Mouse (Mus musculus) embryonic facial prominence, embryonic 10.5 days (tissue): ENCODE results near the gene Nfix. TPM values are rescaled to one million over a fixed set of nuclear protein-coding genes. Genes with fewer than 3 reads are reported as not detected.

ENCODE experiments used
- DNase-seq: peaks from one replicate; pipeline ENCODE4 v3.0.0-alpha.2; 2017; ENCODE audit warnings: low spot score
- H3K27ac ChIP-seq: fragments of 300-500 bp; sonication (generic); replicated peaks from 2 replicates; pipeline ENCODE4 v1.5.1; 2016; ENCODE audit warnings: mild to moderate bottlenecking
- H3K27me3 ChIP-seq: fragments of 300-500 bp; sonication (generic); replicated peaks from 2 replicates; pipeline ENCODE4 v1.6.1; 2016; ENCODE audit warnings: low read depth, mild to moderate bottlenecking; ENCODE audit not compliant: poor library complexity, severe bottlenecking
- H3K36me3 ChIP-seq: fragments of 300-500 bp; sonication (generic); replicated peaks from 2 replicates; pipeline ENCODE4 v1.6.1; 2016; ENCODE audit warnings: mild to moderate bottlenecking, moderate library complexity
- H3K4me1 ChIP-seq: fragments of 300-500 bp; sonication (generic); 2 replicates; pipeline ENCODE4 v1.6.1; 2016
- H3K4me3 ChIP-seq: fragments of 300-500 bp; sonication (generic); 2 replicates; pipeline ENCODE4 v1.5.1; 2016; ENCODE audit warnings: mild to moderate bottlenecking, moderate library complexity
- H3K9me3 ChIP-seq: fragments of 300-500 bp; sonication (generic); 2 replicates; pipeline ENCODE4 v1.6.1; 2016; ENCODE audit warnings: mild to moderate bottlenecking
- WGBS: fragments of 180-500 bp; shearing (Covaris S2); methylation state at CpG from one replicate; pipeline ENCODE4 v1.1.7; 2016; 5-methylcytosine and 5-hydroxymethylcytosine counted together
- polyA plus RNA-seq: library from polyadenylated mRNA; unstranded; fragments of >200 nt; fragmentation: Nextera tagmentation; extraction: Ambion mirVana; gene quantifications from 2 replicates; pipeline ENCODE4 v1.2.1, GENCODE M21; 2016

Gene Nfix
- polyA plus RNA-seq, 1 experiment from 2014 or later: 0.77 TPM

DNA sequence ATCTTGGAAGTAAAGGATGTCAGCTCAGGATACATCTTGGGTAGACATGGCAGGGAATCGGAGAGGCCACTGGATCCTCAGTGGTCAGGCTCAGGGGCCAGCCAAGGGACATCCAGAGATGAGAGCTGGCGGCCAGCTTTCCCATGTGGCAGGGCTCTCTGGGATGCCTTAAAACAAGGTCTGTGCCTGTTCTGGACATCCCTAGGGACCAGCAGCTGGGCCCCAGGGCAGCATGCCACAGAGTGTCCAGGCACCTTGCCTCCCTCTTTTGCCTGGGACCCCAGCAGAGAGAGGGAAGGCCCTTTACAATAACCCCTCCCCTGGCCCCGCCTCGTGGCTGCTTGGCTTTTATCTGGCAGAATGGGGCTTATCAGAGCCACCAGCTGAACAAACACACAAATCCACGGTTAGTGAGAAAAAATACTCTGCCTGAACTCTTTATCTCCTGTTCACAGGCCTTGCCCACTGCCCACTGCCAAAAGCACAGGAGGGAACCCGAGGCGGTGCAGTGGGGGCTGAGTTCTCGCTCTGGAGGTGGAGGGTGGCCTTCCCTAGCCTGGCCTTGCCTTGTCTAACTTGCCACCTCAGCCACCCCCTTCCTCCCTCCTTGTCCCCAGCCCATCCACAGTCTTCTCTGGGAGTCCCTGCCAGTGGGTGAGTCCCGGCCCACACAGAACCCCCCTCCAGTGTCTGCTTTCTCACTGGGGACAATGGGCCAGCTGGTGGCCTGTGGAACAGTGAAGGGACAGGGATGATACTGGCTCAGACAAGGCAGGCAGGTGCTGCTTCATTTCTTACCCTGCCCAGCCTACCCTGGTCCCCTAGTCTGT lies 69.4 kb downstream of the Nfix start:
- DNase-seq: no peak
- no peak overlapping the region for H3K4me3 ChIP-seq
- H3K4me1 ChIP-seq: peaks cover 62% of the 10 kb centered on the region
- H3K27ac ChIP-seq: peak overlapping the region; percentile 79
- H3K27me3 ChIP-seq: peaks cover 100% of the 10 kb centered on the region
- WGBS: 44% methylated on average over 9 of the region's 9 CpGs
- no peaks in the 10 kb centered on the region for H3K36me3 ChIP-seq
- H3K9me3 ChIP-seq: no peaks in the 10 kb centered on the region

DNA sequence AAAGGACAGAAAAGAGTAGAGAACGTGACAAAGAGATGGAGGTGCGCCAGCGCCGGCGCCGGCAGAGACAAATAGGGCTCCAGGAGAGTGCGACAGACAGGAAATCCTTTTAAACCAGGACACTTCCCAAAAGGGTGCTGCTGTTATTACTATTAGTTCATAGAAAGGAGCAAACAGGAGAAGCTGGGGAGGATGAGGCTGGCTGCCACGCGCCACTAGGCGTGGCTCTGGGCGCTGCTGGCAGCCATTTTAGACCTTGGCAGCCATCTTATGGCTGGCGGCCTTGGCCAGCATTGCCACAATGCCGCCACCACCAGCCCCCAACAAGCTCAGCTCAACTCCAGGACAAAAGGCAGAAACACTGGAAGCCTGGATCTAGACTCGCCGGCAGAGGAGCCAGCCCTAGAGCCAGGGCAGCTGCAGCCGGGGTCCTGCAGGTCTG lies 70.2 kb downstream of the Nfix start:
- Histone ChIP-seq H3K4me3 (no peak overlapping the region), H3K4me1 (peaks cover 62% of the 10 kb centered on the region), H3K27ac (peak overlapping the region; percentile 79), H3K27me3 (peaks cover 100% of the 10 kb centered on the region), H3K9me3 (no peaks in the 10 kb centered on the region), H3K36me3 (no peaks in the 10 kb centered on the region)
- WGBS: 92% methylated on average over 16 of the region's 16 CpGs
- DNase-seq: no peak

DNA sequence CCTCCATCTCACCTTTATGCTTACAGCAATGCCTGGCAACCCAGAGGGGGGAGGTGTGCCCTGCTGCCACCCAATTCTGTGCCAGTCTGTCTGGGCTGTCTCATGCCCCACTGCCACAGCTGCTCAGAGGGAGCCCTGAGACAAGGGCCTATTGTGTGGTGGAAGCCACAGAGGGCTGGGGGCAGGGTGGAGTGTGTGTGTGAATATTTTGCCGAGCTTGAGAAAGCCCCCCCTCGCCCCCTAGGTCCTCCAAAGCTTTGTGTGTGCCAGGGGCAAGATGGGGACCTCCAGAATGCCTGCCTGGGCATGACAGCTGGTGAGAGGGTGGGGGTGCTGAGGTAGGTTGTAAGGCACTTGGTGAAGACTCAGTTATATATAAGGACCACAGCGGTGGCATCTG lies 71.7 kb downstream of the Nfix start:
- Histone ChIP-seq H3K9me3 (no peaks in the 10 kb centered on the region), H3K27ac (no peak overlapping the region; the same call in 1 of the 2 replicates), H3K36me3 (no peaks in the 10 kb centered on the region), H3K4me1 (peaks cover 70% of the 10 kb centered on the region), H3K4me3 (no peak overlapping the region), H3K27me3 (peaks cover 100% of the 10 kb centered on the region)
- WGBS: 64% methylated on average over 3 of the region's 3 CpGs
- no peak for DNase-seq

DNA sequence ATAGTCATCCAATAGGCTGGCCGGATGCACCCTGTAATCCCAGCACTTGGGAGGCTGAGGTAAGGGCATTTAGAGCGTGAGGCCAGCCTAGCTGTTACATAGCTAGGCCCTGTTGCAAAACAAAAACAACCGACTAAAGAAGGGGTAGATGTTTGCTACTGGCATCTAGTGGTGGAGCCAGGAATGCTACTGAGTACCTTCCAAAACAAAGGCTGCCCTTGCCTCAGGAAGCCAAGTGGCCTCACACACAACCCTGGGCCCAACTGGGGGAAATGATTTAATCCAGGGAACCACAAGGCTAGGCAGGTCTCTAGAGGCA lies 74.2 kb downstream of the Nfix start:
- H3K9me3 ChIP-seq: no peaks in the 10 kb centered on the region
- H3K4me3 ChIP-seq: no peak overlapping the region
- H3K27ac ChIP-seq: peak overlapping the region; percentile 25
- peaks cover 68% of the 10 kb centered on the region for H3K4me1 ChIP-seq
- H3K36me3 ChIP-seq: no peaks in the 10 kb centered on the region
- no peak for DNase-seq
- H3K27me3 ChIP-seq: peaks cover 100% of the 10 kb centered on the region
- 14% methylated on average over 3 of the region's 3 CpGs for WGBS

DNA sequence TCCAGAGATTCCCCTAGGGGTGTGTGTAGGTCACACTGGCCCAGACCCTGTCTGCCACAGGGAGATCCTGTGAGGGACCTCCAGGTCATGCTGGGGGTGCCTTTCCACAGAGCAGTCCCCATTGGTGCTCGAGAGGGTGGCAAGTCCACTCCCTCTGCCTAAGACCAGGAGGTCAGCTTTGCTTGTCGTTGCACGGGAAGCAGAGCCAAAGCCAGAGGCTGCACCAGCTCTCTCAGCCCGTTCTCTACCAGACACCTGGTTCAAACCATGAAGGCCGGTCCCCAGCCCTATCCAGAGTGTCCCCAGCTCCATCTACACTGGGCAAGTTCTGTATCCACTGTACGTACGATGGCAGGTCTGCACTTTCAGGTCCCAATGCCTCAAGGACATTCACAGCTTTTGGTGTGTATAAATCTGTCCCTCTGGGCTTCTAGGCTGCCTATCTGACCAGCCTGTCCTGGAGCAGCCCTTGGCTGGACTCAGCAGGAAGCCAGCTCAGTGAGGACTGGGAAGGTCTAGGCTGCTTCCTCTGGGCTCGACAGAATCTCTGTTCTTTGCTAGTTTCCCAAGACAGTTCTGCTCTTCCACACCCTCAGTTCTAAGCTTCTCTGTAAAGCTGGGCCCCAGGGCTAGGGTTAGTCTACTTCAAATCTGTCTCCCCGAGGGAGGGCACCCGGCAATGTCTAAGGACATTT lies 74.8 kb downstream of the Nfix start:
- peak overlapping the region; percentile 91 for H3K27ac ChIP-seq
- H3K27me3 ChIP-seq: peaks cover 100% of the 10 kb centered on the region
- H3K36me3 ChIP-seq: no peaks in the 10 kb centered on the region
- WGBS: 56% methylated on average over 10 of the region's 10 CpGs
- DNase-seq: no peak
- H3K9me3 ChIP-seq: no peaks in the 10 kb centered on the region
- H3K4me3 ChIP-seq: peak overlapping the region; percentile 2; the same call in 1 of the 2 replicates
- H3K4me1 ChIP-seq: peaks cover 63% of the 10 kb centered on the region

DNA sequence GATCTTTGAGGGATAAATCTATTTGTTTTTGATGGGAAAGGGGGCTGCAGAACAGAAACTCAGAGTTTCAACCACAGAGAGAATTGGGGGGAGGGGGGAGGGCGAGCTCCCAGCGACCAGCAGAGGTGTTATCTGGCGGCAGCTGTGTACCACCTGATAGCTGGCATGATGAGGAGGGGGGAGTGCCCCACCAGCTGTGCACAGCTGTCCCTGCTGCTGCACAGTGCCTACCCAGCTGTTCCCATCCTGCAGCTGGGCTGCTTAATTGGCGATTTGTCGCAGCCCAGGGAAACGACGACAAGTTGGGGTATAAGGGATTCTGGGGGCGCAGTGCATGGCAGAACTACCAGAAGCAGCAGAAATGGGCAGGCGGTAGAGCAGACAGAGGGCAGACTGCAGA lies 75.5 kb downstream of the Nfix start:
- Histone ChIP-seq H3K4me3 (peak overlapping the region; percentile 41; the same call in 1 of the 2 replicates), H3K4me1 (peaks cover 60% of the 10 kb centered on the region), H3K27ac (peak overlapping the region; percentile 91), H3K9me3 (no peaks in the 10 kb centered on the region), H3K36me3 (no peaks in the 10 kb centered on the region), H3K27me3 (peaks cover 100% of the 10 kb centered on the region)
- 52% methylated on average over 9 of the region's 9 CpGs for WGBS
- no peak for DNase-seq

DNA sequence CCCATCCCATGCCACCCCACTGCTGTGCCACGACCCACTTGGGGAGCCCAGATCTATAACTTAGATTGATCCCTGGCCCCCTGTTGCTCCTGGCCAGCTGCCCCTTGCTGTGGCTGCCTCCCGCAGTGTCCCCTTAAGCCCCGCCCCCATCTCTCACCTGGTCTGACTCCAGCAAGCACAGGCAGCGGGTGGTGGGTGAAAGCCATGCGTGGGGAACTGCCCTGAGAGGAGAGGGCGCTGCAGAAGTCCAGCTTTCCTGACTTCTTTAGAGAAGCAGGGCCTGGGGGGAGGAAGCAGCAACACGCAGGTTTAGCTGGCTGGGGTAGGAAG lies 76.6 kb downstream of the Nfix start:
- H3K9me3 ChIP-seq: no peaks in the 10 kb centered on the region
- WGBS: 21% methylated on average over 7 of the region's 7 CpGs
- H3K36me3 ChIP-seq: no peaks in the 10 kb centered on the region
- peaks cover 61% of the 10 kb centered on the region for H3K4me1 ChIP-seq
- DNase-seq: no peak
- peak overlapping the region; percentile 91 for H3K27ac ChIP-seq
- H3K4me3 ChIP-seq: peak overlapping the region; percentile 41
- H3K27me3 ChIP-seq: peaks cover 100% of the 10 kb centered on the region

DNA sequence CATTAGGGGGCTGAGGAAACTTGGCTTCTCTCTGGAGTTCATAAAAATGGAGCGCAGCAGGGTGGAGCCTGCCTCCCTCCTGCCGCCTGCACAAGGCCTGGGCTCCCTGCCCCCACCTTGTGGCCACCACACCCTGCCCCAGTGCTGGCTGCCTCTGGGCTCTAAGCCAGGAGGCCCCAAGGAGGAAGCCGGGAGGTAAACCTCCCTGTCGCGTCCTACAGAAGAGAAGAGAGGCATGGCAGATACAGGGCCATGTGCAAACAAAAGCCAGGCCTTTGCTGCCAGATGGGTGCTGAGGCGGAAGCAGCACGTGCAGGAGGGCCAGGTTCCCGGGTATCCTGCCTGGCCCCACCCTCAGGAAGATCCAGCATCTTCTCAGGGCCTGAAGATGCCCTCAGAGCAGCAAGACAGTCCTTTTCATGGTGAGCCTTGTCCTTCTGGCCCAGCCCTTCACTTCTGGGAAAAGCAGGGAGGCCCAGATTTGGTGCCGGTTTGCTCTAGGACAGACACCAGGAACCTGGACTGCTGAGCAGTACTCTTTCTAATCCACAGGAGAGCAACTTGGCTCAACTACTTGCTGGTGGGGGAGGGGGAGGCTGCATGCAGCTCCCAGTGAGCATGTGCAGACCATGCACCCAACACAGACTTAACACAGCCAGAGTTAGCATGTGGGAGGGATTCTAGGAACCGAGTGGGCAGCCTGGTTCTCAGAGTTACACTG lies 77.1 kb downstream of the Nfix start, which contains the start of gene G430095P16Rik:
TSS of gene G430095P16Rik (plus strand) at position 158 of the 721 bp plus-strand sequence.
- WGBS: 16% methylated on average over 10 of the region's 10 CpGs
- H3K9me3 ChIP-seq: no peaks in the 10 kb centered on the region
- H3K4me1 ChIP-seq: peaks cover 58% of the 10 kb centered on the region
- H3K36me3 ChIP-seq: no peaks in the 10 kb centered on the region
- peak; percentile 77 for DNase-seq
- H3K4me3 ChIP-seq: peak within 1 kb of the TSS; percentile 41
- peaks cover 100% of the 10 kb centered on the region for H3K27me3 ChIP-seq
- peak within 1 kb of the TSS; percentile 91 for H3K27ac ChIP-seq

DNA sequence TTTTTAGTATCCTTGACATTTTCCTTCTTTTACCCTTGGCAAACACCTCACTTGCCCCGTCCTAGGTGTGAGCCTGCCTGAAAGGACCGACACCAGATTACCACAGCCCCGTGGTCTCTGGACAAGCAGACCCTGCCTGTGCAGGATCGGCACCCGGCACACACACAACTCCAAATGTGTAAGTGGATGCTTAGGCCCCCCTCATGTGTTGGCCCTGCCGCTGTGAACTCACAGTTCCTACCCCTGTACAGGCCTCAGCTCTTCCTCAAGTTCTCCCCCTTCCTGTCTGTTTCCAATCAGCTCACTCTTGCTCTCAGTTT lies 77.7 kb downstream of the Nfix start:
- H3K27me3 ChIP-seq: peaks cover 100% of the 10 kb centered on the region
- H3K27ac ChIP-seq: peak overlapping the region; percentile 91
- no peak for DNase-seq
- 57% methylated on average over 6 of the region's 6 CpGs for WGBS
- H3K36me3 ChIP-seq: no peaks in the 10 kb centered on the region
- peak overlapping the region; percentile 41; the same call in 1 of the 2 replicates for H3K4me3 ChIP-seq
- no peaks in the 10 kb centered on the region for H3K9me3 ChIP-seq
- H3K4me1 ChIP-seq: peaks cover 58% of the 10 kb centered on the region

DNA sequence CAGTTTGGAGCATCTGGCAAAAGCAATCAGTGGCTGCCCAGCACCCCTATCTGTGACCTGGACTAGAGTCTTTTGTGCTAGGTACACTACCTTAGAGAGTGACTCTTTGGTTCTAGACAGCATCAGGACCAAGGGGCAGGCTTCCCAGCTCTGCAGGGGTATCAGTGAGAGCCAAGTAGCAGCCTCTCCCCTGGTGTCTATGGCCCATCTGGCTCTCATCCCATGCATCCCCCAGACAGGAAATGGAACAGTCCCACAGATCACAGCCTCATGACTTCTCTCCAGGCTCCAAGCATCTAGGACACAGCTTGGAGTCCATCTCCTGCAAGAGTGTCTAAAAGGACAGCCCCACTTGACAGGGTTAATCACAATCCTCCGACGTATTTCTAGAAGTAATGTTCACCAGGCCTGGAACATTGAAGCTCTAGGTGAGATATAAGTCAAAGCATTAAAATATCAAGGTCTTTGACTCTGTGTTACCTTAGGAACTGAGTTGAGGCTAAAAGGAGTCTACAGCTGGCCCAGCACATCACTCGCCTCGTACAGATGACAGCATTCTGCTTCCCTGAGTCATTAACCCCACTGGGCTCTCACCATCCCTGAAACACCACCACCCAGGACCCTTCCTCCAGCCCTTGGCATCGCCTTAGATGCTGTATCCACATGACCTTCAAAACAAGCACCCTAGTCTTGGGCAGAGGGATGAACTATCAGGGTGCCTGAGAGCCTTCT lies 81.0 kb downstream of the Nfix start:
- 88% methylated on average over 5 of the region's 5 CpGs for WGBS
- Histone ChIP-seq H3K9me3 (no peaks in the 10 kb centered on the region), H3K36me3 (no peaks in the 10 kb centered on the region), H3K4me3 (no peak overlapping the region), H3K4me1 (peaks cover 59% of the 10 kb centered on the region), H3K27ac (no peak overlapping the region), H3K27me3 (peaks cover 100% of the 10 kb centered on the region)
- no peak for DNase-seq

DNA sequence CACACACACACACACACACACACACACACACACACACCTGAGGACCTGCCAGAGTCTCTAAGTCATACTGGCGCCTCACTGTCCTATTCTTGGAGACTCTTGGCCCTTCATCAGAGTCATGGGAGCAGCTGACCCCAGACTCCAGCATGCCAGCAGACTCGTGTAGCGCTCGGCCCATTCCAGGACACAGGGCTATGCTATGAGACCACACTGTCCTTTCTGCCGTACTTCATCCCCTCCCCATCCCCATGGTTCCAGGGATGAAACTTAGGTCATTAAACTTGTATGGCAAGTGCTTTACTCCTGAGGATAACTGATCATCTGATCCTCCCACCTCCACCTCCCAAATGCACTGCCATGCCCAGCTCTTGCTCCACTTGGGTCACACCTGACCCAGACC lies 81.7 kb downstream of the Nfix start:
- Histone ChIP-seq H3K4me3 (no peak overlapping the region), H3K9me3 (no peaks in the 10 kb centered on the region), H3K4me1 (peaks cover 59% of the 10 kb centered on the region), H3K36me3 (no peaks in the 10 kb centered on the region), H3K27me3 (peaks cover 100% of the 10 kb centered on the region), H3K27ac (no peak overlapping the region)
- 83% methylated on average over 5 of the region's 5 CpGs for WGBS
- DNase-seq: no peak

DNA sequence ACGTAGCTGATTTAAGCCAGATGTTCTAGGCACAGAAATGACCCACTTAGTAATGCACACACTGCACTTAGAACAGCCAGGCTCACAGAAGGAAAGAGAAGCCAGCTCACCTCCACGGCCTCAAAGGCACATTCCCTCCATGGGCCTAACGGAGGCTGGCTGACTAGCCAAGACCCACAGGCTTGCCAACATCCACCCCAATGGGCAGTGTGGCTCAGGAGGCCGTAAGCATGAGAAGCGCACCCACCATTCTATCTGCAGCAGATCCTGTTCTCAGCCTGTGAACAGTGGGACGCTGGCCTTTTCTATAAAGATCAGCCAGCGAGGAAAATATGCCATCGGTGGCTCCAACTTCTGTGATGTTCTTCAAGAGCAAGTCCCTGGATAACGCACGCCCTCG lies 83.4 kb downstream of the Nfix start:
- WGBS: 79% methylated on average over 11 of the region's 11 CpGs
- H3K27ac ChIP-seq: no peak overlapping the region
- no peaks in the 10 kb centered on the region for H3K36me3 ChIP-seq
- no peak for DNase-seq
- H3K27me3 ChIP-seq: peaks cover 100% of the 10 kb centered on the region
- no peaks in the 10 kb centered on the region for H3K9me3 ChIP-seq
- H3K4me3 ChIP-seq: no peak overlapping the region
- peaks cover 59% of the 10 kb centered on the region for H3K4me1 ChIP-seq
